Mouse (Mus musculus) ovary, postnatal 10 days (tissue): ENCODE measurements around the gene 2200002D01Rik.
"Not testable (repeated sequence)": the region's sequence is repeated elsewhere in the genome, so short reads cannot be mapped to it uniquely, and the experiment has no call there.

Experiments used
- DNase-seq: peaks from one replicate; pipeline ENCODE4 v3.0.0; 2022; ENCODE audit warnings: low spot score

Gene 2200002D01Rik

GRCm38 (mm10) chr7:29236593-29236992 lies 11.7 kb downstream of the 2200002D01Rik start:
- no peak for DNase-seq

DNA sequence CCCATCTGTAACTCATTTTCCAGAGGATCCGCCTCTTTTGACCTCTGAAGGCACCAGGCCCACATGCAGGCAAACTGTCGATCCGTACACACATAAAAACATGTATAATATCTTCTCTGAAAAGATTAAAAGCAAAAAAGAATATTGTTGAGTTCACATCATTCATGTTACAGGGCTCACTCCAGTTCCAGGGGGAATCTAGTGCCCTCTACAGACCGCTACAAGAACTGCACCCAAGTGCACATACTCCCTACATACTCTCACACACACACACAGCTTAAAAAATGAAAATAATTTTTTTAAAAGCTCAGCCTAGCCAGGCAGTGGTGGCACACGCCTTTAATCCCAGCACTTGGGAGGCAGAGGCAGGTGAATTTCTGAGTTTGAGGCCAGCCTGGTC lies 13.6 kb downstream of the 2200002D01Rik start:
- DNase-seq, result no peak

DNA sequence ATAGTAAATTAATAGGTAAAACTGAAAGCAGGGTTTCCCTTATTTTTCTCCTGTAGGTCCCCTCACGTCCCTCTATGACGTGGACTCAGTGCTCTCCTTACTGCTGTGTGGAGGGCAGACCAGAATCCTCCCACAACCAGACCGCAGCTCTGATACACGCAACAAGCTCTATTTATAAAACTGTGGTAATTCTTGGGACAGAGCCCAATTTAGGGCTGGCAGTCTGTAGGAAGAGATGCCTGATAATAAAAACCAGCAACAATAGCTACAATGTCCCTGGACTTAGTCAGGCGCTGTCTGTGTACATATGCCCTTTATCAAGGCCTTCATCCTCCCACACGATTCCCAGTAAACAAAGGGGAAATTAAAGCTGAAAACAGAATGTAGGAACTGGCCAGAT lies 14.5 kb downstream of the 2200002D01Rik start:
- DNase-seq, result no peak

GRCm38 (mm10) chr7:29232247-29233013 lies 15.8 kb downstream of the 2200002D01Rik start, which contains the start of gene Kcnk6:
Gene Kcnk6, minus strand, starts transcription at chr7:29232515.
- DNase-seq, result no peak

- DNase-seq, result no peak
These were observed 16.7 kb downstream of the 2200002D01Rik start for GRCm38 (mm10) chr7:29231517-29231916.

GRCm38 (mm10) chr7:29230560-29230959 lies 17.7 kb downstream of the 2200002D01Rik start:
- DNase-seq, result no peak

- DNase-seq, result no peak
These were observed 20.1 kb downstream of the 2200002D01Rik start for GRCm38 (mm10) chr7:29228202-29228601.

GRCm38 (mm10) chr7:29225520-29225919 lies 22.7 kb downstream of the 2200002D01Rik start:
- DNase-seq, result no peak

- DNase-seq, result no peak
These were observed 23.4 kb downstream of the 2200002D01Rik start for GRCm38 (mm10) chr7:29224756-29225394.

GRCm38 (mm10) chr7:29214846-29215245 lies 33.4 kb downstream of the 2200002D01Rik start:
- no peak for DNase-seq

GRCm38 (mm10) chr7:29214236-29214635 lies 34.0 kb downstream of the 2200002D01Rik start:
- DNase-seq, result no peak

- DNase-seq, result no peak
These were observed 34.6 kb downstream of the 2200002D01Rik start, which contains the start of gene Catsperg1 for GRCm38 (mm10) chr7:29213675-29214082. Gene Catsperg1, minus strand, starts transcription at chr7:29214035.

DNA sequence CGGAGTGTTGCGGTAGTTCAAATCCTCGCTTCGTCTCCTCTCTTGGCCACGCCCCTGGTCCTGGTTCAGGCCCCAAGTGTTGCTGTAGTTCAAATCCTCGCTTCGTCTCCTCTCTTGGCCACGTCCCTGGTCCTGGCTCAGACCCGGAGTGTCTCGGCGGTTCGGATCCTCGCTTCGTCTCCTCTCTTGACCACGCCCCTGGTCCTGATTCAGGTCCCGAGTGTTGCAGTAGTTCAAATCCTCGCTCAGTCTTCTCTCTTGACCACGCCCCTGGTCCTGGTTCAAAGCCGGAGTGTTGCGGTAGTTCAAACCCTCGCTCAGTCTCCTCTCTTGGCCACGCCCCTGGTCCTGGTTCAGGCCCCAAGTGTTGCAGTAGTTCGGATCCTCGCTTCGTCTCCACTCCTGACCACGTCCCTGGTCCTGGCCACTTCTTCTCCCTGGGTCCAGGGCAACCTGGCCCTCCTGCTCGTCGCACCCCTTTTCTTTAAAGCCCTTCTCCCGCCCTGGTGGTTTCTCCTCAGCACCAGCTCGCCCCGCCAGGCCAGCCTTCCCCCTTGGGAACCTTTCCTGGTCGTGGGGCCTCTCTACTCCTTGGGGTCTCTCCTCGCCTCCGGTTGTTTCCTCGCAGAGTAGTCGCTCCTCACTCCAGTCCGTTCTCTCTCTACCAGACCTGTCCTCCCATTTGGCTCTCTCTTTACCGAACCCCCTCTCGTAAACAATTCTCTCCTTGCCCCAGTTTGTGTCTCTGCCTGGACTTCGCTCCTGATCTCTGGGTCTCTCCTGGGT lies 35.3 kb downstream of the 2200002D01Rik start:
- DNase-seq, result not testable (repeated sequence)

DNA sequence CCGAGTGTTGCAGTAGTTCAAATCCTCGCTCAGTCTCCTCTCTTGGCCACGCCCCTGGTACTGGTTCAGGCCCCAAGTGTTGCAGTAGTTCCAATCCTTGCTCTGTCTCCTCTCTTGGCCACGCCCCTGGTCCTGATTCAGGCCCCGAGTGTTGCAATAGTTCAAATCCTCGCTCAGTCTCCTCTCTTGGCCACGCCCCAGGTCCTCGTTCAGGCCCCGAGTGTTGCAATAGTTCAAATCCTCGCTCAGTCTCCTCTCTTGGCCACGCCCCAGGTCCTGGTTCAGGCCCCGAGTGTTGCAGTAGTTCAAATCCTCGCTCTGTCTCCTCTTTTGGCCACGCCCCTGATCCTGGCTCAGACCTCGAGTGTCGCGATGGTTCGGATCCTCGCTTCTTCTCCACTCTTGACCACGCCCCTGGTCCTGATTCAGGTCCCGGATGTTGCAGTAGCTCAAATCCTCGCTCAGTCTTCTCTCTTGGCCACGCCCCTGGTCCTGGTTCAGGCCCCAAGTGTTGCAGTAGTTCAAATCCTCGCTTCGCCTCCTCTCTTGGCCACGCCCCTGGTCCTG lies 36.0 kb downstream of the 2200002D01Rik start:
- no peak for DNase-seq

DNA sequence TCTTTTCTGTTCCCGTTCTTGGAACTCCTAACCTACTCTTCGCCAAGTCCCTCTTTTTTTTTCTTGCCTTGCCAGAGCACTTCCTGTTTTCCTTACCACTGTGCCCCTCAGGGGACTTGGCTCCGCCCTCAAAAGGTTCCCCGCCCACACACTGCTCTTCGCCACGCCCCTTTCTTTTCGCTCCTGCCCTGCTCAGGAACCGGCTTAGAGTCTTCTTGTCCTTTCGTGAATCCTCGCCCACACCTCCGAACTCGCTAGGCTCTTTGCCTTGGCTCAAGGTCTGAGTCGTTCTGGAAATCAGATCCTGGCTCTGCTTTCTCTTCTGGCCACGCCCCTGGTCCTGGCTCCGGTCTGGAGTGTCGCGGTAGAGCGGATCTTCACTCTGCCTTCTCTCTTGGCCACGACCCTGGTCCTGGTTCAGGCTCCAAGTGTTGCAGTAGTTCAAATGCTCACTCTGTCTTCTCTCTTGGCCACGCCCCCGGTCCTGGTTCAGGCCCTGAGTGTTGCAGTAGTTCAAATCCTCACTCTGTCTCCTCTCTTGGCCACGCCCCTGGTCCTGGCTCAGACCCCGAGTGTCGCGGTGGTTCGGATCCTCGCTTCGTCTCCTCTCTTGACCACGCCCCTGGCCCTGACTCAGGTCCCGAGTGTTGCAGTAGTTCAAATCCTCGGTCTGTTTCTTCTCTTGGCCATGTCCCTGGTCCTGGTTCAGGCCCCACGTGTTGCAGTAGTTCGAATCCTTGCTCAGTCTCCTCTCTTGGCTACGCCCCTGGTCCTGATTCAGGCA lies 36.7 kb downstream of the 2200002D01Rik start:
- DNase-seq, result peak; percentile 68

- not testable (repeated sequence) for DNase-seq
These were observed 37.3 kb downstream of the 2200002D01Rik start for GRCm38 (mm10) chr7:29211013-29211412.

DNA sequence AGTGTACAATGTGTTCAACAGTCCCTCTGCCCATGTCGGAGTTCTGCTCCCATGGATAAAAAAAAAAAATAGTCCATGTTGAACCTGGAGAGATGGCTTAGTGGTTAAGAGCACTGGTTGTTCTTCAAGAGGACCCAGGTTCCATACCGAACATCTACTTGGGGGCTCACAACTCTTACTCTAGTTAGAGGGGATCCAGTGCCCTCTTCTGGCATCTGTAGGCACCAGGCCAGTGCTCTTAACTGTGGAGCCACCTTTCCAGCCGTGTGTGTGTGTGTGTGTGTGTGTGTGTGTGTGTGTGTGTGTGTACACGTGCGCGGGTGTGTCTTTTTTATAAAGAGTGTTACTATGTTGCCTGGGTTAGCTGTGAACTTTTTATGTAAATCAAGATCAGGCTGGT lies 45.7 kb downstream of the 2200002D01Rik start:
- no peak for DNase-seq
